Mouse (Mus musculus) forebrain, embryonic 11.5 days (tissue): ENCODE data around the gene Gli2. TPM values are rescaled to one million over a fixed set of nuclear protein-coding genes. Genes with fewer than 3 reads are reported as not detected.

Source experiments
- ATAC-seq: fragments of 200-750 bp; cut with Nextera tagmentation; replicated peaks from 2 replicates; pipeline ENCODE4 v1.8.0; 2017; ENCODE audit warnings: moderate TSS enrichment; ENCODE audit not compliant: low FRiP score
- DNase-seq: peaks from one replicate; pipeline ENCODE4 v3.0.0-alpha.2; 2017; ENCODE audit warnings: low spot score
- H3K27ac ChIP-seq: fragments of 300-500 bp; sonication (generic); 2 replicates; pipeline ENCODE4 v1.5.1; 2014; ENCODE audit warnings: low read depth, low read length
- H3K27me3 ChIP-seq: fragments of 300-500 bp; sonication (generic); 2 replicates; pipeline ENCODE4 v1.6.1; 2014; ENCODE audit warnings: mild to moderate bottlenecking, low read length, mixed read lengths; ENCODE audit not compliant: control insufficient read depth, insufficient read depth
- H3K36me3 ChIP-seq: fragments of 300-500 bp; sonication (generic); 2 replicates; pipeline ENCODE4 v1.6.1; 2014; ENCODE audit warnings: mild to moderate bottlenecking, low read length, moderate library complexity, mixed read lengths; ENCODE audit not compliant: control insufficient read depth, insufficient read depth
- H3K4me1 ChIP-seq: fragments of 300-500 bp; sonication (generic); replicated peaks from 2 replicates; pipeline ENCODE4 v1.6.1; 2014; ENCODE audit warnings: low read length, mixed read lengths; ENCODE audit not compliant: control insufficient read depth, insufficient read depth
- H3K4me2 ChIP-seq: fragments of 300-500 bp; sonication (generic); 2 replicates; pipeline ENCODE4 v1.6.1; 2014; ENCODE audit warnings: low read depth, mild to moderate bottlenecking, low read length, moderate library complexity, mixed read lengths; ENCODE audit not compliant: severe bottlenecking
- H3K4me3 ChIP-seq: fragments of 300-500 bp; sonication (generic); 2 replicates; pipeline ENCODE4 v1.5.1; 2014; ENCODE audit warnings: low read depth, low read length
- H3K9ac ChIP-seq: fragments of 300-500 bp; sonication (generic); 2 replicates; pipeline ENCODE4 v1.6.1; 2014; ENCODE audit warnings: low read length
- H3K9me3 ChIP-seq: fragments of 300-500 bp; sonication (generic); 2 replicates; pipeline ENCODE4 v1.6.1; 2016; ENCODE audit warnings: low read length, mixed read lengths; ENCODE audit not compliant: control insufficient read depth
- WGBS: fragments of 180-500 bp; shearing (Covaris S2); extraction: QIAGEN DNeasy Blood & Tissue Kit; methylation state at CpG from one replicate; pipeline ENCODE4 v1.1.7; 2014; 5-methylcytosine and 5-hydroxymethylcytosine counted together
- polyA plus RNA-seq: library from polyadenylated mRNA; unstranded; fragments of >200 nt; fragmentation: Nextera tagmentation; extraction: Ambion mirVana; gene quantifications from 2 replicates; pipeline ENCODE4 v1.2.1, GENCODE M21; 2014

The Gli2 gene
- polyA plus RNA-seq, 1 experiment from 2014 or later: 16.3 TPM

GRCm38 (mm10) chr1:118825035-118825434, 228.4 kb downstream of the Gli2 start:
- Histone ChIP-seq H3K9me3 (no peaks in the 10 kb centered on the region), H3K27me3 (no peaks in the 10 kb centered on the region), H3K4me2 (no peak overlapping the region), H3K36me3 (no peaks in the 10 kb centered on the region), H3K9ac (no peak overlapping the region), H3K27ac (no peak overlapping the region), H3K4me1 (no peaks in the 10 kb centered on the region), H3K4me3 (no peak overlapping the region)
- DNase-seq (no peak), ATAC-seq (no peak)
- WGBS: 94% methylated on average over 3 of the region's 3 CpGs

GRCm38 (mm10) chr1:118822258-118822657, 231.2 kb downstream of the Gli2 start:
- WGBS: 96% methylated on average over 2 of the region's 2 CpGs

GRCm38 (mm10) chr1:118815015-118815414, 238.4 kb downstream of the Gli2 start:
- WGBS: 87% methylated on average over 2 of the region's 2 CpGs
- Histone ChIP-seq H3K9ac (no peak overlapping the region), H3K4me1 (no peaks in the 10 kb centered on the region), H3K27ac (no peak overlapping the region), H3K9me3 (no peaks in the 10 kb centered on the region), H3K4me2 (no peak overlapping the region), H3K27me3 (no peaks in the 10 kb centered on the region), H3K36me3 (no peaks in the 10 kb centered on the region), H3K4me3 (no peak overlapping the region)
- ATAC-seq (no peak), DNase-seq (no peak)

More at GRCm38 (mm10) chr1:118822258-118822657, 231.2 kb downstream of the Gli2 start:
- Histone ChIP-seq H3K4me1 (no peaks in the 10 kb centered on the region), H3K9me3 (no peaks in the 10 kb centered on the region), H3K9ac (no peak overlapping the region), H3K4me2 (no peak overlapping the region), H3K27me3 (no peaks in the 10 kb centered on the region), H3K27ac (no peak overlapping the region), H3K36me3 (no peaks in the 10 kb centered on the region), H3K4me3 (no peak overlapping the region)
- ATAC-seq: no peak
- no peak for DNase-seq

- Histone ChIP-seq H3K4me1 (no peaks in the 10 kb centered on the region), H3K4me3 (no peak overlapping the region), H3K27me3 (no peaks in the 10 kb centered on the region), H3K9ac (no peak overlapping the region), H3K9me3 (no peaks in the 10 kb centered on the region), H3K4me2 (no peak overlapping the region), H3K36me3 (no peaks in the 10 kb centered on the region), H3K27ac (no peak overlapping the region)
- 78% methylated on average over 4 of the region's 4 CpGs for WGBS
- ATAC-seq (no peak), DNase-seq (no peak)
Measured at GRCm38 (mm10) chr1:118810336-118810735, 243.1 kb downstream of the Gli2 start.

- Histone ChIP-seq H3K9ac (no peak overlapping the region), H3K27me3 (no peaks in the 10 kb centered on the region), H3K4me1 (no peaks in the 10 kb centered on the region), H3K4me3 (no peak overlapping the region), H3K4me2 (no peak overlapping the region), H3K27ac (no peak overlapping the region), H3K9me3 (no peaks in the 10 kb centered on the region), H3K36me3 (no peaks in the 10 kb centered on the region)
- DNase-seq: no peak
- no peak for ATAC-seq
- WGBS: 95% methylated on average over 3 of the region's 3 CpGs
Measured at GRCm38 (mm10) chr1:118806727-118807126, 246.7 kb downstream of the Gli2 start.

GRCm38 (mm10) chr1:118802166-118802565, 251.3 kb downstream of the Gli2 start:
- 85% methylated on average over 5 of the region's 5 CpGs for WGBS
- Histone ChIP-seq H3K4me3 (no peak overlapping the region), H3K27ac (no peak overlapping the region), H3K9me3 (no peaks in the 10 kb centered on the region), H3K27me3 (no peaks in the 10 kb centered on the region), H3K36me3 (no peaks in the 10 kb centered on the region), H3K4me1 (no peaks in the 10 kb centered on the region), H3K4me2 (no peak overlapping the region), H3K9ac (no peak overlapping the region)
- no peak for ATAC-seq
- no peak for DNase-seq

- H3K4me3 ChIP-seq: no peak overlapping the region
- no peak overlapping the region for H3K27ac ChIP-seq
- WGBS: 71% methylated on average over 7 of the region's 7 CpGs
- H3K36me3 ChIP-seq: no peaks in the 10 kb centered on the region
- no peak overlapping the region for H3K9ac ChIP-seq
- H3K27me3 ChIP-seq: no peaks in the 10 kb centered on the region
- no peaks in the 10 kb centered on the region for H3K9me3 ChIP-seq
- ATAC-seq (no peak), DNase-seq (no peak)
- no peaks in the 10 kb centered on the region for H3K4me1 ChIP-seq
- H3K4me2 ChIP-seq: no peak overlapping the region
Measured at GRCm38 (mm10) chr1:118799322-118800116, 253.9 kb downstream of the Gli2 start.

GRCm38 (mm10) chr1:118795415-118796167, 257.8 kb downstream of the Gli2 start:
- no peak overlapping the region for H3K27ac ChIP-seq
- H3K4me2 ChIP-seq: no peak overlapping the region
- no peaks in the 10 kb centered on the region for H3K9me3 ChIP-seq
- H3K4me3 ChIP-seq: no peak overlapping the region
- 90% methylated on average over 18 of the region's 18 CpGs for WGBS
- DNase-seq (no peak), ATAC-seq (no peak)
- H3K36me3 ChIP-seq: no peaks in the 10 kb centered on the region
- no peaks in the 10 kb centered on the region for H3K27me3 ChIP-seq
- no peak overlapping the region for H3K9ac ChIP-seq
- no peaks in the 10 kb centered on the region for H3K4me1 ChIP-seq
